Mouse (Mus musculus) T-cell, adult 2 months (primary cell): Measurements from ENCODE around the gene Fam136a.
"Not testable (repeated sequence)": the region's sequence is repeated elsewhere in the genome, so short reads cannot be mapped to it uniquely, and the experiment has no call there.

Experiments
- DNase-seq: peaks from one replicate; pipeline ENCODE4 v3.0.0; 2022; ENCODE audit warnings: low spot score

Gene Fam136a

DNA sequence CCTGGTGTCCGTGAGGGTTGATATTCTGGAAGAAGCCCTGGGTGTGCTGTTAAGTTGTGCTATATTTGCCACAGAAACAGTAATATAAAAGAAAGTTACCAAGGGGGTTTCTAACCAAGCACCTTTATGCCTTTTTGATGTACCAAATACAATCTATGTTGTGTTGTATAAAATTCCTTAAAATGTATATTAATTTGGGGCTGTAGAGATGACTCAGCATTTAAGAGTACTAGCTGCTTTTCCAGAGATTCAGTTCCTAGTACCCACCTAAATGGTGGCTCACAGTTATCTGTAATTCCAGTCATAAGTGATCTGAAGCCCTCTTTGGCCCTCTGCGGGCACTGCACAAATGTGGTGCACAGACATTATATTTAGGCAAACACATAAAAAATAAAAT is 1.4 kb downstream of the Fam136a start:
- DNase-seq = no peak

DNA sequence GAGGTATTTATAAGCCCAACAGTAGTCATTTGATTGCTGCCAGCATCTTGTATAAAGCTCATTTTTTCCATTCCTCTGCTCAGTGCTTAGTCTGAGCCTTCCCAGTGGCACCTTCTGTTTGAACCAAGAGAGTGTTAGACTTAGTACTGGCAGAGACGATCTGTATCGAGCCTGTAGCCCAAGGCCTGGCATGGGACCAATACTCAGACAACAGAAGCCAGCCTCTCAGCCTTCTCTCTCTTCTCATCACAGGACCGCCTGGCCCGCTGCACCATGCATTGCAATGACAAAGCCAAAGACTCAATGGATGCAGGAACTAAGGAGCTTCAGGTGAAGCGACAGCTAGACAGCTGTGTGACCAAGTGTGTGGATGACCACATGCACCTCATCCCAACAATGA is 3.0 kb downstream of the Fam136a start:
- no peak for DNase-seq

DNA sequence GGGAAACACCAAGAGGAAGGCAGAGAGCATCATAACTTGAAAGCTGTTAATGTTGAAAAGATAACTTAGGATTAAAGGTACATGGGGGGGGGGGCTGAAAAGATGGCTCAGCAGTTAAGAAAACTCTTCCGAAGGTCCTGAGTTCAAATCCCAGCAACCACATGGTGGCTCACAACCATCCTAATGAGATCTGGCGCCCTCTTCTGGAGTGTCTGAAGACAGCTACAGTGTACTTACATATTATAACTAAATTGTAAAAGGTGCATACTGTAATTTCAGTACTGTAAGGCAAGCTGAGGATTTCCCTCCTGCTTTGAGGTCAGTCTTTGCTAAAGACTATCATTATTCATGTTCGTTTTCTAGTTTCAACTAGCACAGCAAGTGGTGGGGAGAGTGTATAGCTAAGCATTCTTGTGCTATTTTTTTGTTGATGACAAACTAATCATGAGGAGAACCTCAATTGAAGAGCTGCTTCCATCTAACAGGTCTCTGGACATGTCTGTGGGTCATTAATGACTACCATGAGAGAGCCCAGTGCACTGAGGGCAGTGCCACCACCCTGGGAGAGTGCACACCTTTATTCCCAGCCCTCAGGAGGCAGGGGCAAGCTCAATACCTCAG is 4.8 kb downstream of the Fam136a start:
- DNase-seq = peak; percentile 27

DNA sequence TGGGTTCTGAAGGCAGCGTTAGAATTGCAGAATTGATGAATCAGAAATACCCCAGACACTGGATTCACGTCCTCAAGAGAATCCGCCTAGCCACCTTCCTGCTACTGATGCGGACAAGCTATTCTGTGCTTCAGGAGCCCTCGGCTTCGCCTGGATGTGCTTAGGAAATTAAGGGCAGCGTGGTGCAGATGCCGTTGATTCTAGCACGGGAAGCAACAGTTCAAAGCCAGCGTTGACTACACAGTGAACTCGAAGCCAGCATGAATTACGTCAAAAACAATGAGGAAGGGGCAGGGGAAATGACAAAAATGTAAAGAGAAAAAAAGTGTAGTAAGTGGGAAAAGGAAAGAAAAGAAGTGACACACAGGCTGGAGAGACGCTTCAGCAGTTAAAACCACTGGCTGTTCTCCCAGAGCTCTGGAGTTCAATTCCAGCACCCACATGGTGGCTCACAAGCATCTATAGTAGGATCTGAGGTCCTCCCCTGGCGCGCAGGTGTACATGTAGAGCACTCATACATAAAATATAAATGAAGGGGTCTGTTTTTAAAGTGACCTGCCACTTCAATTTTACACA is 5.4 kb downstream of the Fam136a start, which contains the start of gene Snrpg:
Snrpg (plus strand) TSS at position 541 of the 576 bp plus-strand sequence.
- peak; percentile 12 for DNase-seq

DNA sequence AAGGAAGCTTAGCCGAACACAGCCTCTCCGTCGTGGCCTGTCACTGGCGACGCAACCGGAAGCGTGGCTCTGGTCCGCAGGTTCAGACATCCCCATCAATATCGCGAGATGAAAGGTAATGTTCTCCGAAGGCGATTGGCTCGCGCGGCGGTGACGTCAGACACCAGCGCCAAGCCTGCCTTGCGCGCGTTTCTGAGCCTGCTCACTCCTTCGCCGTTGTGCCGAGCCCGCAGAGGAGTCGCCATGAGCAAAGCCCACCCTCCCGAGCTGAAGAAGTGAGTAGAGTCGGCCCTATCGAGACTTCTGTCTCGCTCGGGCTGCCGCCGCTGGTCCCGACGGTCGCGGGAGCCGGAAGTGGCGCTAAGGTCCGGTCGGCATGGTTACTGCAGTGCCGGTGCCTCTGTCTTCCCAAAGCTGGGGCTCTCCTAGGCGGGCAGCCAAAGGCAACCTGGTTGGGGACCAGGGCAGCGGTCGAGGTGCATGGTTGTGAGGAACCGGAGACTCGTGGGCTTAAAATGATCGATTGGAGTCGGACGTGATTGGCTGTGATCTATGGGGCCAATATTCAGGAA is 6.0 kb downstream of the Fam136a start:
- peak; percentile 96 for DNase-seq

DNA sequence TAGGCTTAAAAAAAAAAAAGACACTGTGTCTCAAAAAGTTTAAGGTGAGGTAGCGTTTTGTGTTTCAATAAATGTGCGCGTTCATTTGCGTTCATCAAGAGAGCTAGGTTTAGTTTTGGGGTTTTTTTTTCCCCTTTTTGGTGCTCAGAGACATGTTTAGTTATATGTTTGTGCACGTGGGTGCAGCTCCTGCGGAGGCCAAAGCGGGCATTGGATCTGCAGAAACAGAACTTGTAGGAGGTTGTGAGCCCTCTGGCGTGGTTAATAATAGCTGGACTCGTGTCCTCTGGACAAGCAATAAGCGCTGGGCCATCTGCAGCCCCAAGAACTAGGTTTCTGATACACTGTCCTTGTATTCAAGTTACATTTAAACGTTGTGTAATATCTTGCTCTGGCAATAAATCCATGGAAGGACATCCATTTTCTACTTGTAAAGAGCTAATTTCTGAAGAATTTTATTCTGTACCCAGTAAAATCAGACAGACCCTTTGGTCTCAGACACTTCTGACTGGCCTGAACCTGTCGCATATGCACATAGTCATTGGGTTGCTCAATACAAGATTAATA is 6.6 kb downstream of the Fam136a start:
- DNase-seq = no peak

DNA sequence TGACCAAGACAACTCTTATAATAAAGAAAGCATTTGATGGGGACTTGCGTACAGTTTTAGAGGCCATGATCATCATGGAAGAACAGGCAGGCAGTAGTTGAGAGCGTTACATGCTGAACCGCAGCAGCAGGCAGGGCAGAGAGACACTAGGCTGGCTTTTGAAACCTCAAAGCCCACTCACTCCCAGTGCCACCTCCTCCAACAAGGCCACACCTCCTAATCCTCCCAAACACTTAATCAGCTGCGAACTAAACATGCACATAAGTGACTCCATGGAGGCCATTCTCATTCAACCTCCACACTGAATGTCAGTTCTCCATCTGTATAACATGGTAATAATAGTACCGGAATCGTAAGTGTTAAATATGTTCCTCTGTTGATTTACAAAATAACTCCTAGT is 8.1 kb downstream of the Fam136a start:
- no peak for DNase-seq

DNA sequence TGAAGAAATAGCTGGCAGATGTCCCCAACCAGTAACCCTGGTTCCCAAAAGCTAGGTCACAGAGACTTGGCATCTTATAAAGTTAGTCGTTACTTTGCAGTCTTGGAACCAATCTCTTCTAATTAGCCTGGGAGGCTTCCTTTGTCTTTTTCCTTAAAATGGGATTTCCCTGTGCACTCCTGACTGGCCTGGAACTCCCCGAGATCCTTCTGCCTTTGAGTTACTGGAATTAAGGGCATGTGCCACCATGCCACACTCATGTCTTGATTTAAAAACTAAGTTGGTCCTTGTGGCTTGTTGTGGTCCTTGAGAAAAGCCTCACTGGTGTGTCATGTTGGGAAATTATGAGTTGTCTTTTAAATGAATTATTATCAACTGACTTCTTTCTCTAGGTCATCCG is 12.9 kb downstream of the Fam136a start:
- no peak for DNase-seq

DNA sequence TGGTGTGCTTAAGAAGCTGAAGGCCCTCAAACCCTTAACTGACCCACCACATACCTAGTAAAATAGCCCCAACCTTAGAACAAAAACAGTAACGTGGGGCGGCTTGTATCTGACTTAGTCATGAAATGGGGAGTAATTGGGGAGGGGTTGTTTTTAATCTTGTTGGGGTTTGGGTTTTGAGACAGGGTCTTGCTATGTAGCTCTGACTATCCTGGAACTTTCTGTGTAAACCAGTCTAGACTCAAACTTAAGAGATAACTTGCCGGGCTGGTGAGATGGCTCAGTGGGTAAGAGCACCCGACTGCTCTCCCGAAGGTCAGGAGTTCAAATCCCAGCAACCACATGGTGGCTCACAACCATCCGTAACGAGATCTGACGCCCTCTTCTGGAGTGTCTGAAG is 14.7 kb downstream of the Fam136a start:
- not testable (repeated sequence) for DNase-seq

DNA sequence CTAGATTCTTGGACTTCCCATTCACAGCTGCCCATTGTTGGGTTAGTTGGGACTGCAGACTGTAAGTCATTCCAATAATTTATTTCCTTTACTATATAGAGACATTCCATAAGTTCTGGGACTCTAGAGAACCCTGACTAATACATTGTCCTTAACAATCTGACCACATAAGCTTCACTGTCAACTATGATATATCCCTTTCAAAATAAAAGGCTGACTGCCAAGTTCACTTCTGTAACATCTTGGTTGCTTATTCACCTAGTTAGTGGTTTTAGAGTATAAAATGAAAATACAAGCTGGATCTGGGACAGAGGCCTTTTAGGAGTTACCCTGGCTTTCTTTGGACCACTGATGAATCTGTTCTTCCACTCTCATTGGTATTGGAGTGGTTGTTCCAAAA is 17.1 kb downstream of the Fam136a start:
- DNase-seq = no peak

DNA sequence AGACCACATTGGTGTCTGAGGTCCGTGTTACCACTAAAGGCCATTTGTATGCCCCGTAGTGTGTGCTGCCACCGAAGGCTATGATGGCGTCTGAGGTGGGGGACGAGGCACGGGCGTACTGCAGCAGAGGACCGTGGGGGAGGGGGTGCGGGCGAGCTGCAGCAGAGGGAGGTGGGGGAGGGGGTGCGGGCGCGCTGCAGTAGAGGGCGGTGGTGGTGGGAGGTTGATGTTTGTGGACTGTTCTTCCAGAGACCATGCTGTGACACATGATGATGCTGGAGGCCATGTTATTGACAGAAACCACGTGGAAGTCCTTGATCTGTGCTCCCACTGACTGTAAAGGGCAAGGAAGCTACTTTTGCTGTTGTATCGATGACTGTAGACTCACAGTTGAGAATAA is 17.9 kb downstream of the Fam136a start:
- no peak for DNase-seq

DNA sequence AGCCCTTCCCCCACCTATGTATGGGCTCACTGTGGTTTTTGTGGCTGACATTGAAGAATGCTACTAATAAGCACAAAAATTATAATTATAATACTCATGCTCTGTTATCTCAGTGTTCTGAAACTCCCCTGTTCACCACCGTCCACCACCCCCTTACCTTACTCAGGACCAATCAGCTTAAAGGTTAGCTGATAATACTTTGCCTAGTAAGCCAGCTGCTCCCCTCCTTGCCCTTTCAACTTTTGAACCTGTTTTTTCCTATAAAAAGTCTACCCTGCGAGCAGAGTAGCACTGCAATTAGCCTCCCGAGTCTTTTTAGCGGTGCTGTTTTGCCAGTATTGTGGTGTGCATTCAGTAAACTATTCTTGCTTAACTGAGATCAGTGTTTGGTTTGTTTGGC is 19.2 kb downstream of the Fam136a start:
- no peak for DNase-seq

DNA sequence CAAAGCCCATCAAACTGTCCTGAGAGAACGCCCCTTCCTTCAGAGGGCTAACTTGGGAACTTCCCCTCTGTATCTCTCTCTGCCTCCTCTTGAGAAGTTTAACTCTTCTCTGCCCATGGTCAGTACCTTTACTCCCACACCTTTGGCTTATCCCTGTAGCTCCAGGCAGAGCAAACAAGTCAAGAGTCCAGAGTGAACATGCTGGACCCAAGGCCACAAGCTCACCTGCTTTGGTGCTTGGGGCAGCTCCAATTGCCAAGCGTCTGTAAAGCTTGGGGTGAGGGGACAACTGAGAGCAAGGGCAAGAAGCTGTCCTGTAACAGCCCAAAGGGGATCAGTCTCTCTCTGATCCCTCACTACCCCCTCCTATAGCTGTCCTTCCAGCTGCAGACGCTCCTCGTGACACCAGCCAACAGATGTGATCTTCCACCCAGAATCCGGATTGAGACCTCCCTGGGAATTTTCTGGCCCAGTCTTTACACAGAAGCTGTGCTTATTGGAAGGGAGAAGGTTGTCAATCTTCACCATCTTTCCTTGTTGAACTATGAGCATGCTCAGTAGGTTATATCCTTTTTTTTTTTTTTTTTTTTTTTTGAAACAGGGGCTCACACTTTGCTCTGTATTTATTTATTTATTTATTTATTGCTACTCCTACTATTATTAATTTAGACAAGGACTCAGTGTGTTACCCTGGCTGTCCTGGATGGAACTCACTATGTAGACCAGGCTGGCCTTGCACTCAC is 20.1 kb downstream of the Fam136a start:
- DNase-seq = no peak

DNA sequence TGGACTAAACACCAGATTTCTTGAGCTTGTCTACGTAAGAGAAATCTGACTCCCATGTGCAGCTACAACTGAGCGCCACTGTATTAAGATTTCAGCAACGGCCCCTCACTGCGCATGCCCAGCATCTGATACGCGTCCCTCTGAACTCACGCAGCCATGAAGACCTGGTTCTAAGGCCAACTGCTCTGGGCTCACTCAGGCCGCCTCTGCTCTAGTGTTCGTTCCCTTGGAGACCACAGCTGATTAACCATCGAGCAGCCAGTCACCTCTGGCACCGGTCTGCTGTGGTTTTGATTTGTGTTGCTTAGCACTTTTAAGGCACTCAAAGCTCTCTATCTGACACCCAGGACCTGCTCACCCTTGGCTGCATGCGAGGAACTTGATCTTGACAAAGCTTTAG is 21.9 kb downstream of the Fam136a start:
- no peak for DNase-seq

DNA sequence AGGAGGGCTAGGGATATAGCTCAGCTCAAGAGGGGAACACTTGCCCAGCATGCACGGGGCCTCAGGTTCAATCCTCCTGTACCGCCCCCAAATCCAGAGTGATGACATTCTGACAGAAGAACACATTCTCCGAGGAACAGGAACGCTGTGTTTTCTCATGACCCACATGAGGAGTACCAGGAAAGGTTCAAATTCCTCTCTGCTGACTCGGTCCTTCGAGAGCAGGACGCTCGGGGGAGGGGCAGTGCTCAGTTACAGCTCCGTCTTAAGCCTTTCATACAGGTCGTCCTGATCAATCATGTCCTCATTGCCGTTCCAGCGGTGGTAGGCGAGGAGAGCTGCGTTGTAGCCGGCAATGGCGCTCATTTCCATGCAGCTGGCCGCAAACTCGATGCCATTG is 23.0 kb downstream of the Fam136a start:
- DNase-seq = no peak

DNA sequence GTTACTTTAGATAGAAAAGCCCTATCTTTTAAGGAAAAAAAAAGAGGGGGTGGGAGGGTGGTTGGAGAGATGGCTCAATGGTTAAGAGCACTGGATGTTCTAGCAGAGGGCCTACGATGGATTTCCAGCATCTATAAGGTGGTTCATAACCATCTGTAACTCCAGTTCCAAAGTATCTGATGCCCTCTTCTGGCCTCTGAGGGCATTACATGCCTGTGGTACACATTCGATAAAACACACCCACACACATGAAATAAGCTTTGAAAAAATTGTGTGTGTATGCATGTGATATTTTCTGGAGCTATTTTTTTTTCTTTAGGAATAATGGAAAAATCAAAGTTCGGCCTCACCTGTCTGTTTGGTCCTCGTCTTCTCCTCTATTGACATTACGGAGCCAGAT is 25.9 kb downstream of the Fam136a start:
- DNase-seq = no peak

DNA sequence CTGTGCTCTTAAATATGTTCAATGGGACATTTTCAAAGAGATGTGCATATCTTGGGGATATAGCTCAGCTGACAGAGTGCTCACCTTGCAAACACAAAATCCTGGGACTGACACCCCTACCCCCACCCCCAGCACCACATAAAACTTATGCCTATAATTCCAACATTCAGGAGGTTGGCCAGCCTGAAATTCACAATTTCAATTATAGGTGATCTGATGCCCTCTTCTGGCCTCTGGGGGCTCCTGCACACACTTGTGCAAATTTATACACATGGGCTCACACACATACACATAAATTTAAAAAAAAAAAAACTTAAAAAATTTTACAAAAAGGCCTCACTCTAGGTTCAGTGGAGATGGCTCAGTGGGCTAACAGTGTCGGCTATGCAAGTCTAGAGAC is 27.7 kb downstream of the Fam136a start:
- no peak for DNase-seq

DNA sequence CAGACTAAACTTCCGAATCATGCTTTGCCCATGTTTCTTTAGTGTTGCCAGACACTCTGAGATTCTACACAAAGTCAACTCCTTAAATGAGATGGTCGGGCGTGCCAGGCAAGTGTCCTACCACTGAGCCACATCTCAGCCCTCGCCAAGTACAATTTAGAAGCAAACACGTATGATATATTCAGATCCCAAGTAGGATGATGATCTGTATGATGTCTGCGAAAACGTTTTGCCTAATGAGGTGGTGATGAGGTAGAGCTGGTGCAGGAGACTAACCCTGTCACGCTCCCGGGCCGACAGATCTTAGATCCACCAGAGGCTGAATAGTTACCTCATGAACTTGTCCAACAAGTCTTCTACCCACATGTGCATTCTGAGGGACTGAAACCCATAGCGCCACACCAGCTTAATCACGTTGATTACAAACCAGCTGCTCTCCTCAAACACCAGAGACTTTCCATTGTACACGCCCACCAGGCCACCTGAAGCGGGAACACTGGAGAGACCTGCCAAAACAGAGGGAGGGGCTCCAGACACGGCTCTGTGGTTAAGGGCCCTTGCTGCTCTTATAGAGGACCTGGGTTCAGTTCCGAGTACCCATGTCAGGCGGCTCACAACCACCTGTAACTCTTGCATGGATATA is 28.8 kb downstream of the Fam136a start:
- DNase-seq = no peak

DNA sequence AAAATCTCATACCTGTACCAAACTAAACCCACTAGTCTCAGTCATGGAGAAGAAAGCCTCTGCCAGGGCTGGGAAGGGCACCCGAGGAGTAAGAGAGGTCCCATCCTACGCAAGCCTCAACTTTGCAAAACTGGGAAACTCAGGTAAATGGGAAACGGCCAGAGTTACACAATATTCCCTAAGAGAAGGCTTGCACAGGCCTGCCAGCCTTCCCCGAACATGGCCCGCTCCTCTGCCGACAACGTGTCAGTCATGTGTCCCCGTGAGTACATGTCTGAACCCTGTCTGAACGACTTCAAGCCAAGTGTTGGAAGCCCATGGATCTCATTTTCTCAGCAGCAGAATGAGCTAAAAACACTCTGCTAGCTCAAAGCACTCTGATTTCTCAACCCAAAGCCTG is 29.6 kb downstream of the Fam136a start:
- DNase-seq = no peak

DNA sequence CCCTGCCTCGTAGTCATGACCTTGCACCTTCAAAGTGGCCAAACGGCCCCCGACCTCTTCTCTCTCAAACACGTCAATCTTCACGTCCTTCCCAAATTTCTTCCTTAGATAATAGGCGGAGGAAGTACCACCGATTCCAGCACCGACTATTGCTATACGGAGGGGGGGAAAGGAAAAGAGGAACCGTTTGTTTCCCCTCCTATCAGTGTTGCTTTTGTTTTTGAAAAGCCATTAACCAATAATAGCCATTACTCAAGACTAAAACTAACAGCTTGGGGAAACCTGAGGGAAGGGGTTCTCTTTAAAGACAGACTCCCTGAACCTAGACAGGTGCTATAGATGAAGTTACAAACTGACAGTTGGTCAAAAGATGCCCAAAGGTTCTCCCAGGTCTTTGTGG is 30.5 kb downstream of the Fam136a start:
- no peak for DNase-seq

DNA sequence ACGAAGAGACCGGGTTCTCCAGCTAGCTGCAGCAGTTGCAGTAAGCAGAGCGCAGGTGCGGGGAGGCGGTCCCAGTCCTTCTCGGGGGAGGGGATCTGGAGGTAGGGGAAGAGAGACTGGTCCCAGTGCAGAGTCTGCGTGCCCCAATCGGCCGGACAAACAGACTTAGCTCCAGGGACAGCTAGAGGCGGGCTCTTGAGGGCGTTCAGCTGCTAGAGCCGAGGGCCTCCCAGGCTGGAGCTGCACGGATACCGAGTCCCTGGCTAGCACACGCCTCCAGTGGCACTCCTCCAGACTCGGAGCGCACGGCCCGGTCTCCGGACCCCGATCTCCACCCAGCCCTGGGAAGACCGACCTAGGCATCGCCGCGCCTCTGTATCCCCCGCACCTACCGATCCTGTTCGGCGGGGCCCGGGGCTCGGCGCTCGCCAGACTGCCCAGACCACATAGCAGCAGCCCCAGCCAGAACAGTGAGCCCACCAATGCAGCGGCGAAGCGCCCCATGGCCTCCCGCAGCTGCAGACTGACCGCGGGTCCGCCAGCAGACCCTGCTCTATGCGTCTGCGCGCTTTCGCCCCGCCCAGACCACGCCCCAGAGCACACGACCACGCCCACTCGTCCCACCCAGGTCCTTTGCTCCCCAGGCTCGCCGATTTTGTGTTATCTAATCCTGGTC is 31.3 kb downstream of the Fam136a start, which contains the start of gene Pcyox1:
Pcyox1 (minus strand) TSS at position 574 of the 676 bp plus-strand sequence.
- DNase-seq = peak; percentile 66
